Mouse (Mus musculus): ENCODE measurements around the gene Obscn. TPM values are rescaled to one million over a fixed set of nuclear protein-coding genes. Genes with fewer than 3 reads are reported as not detected.

Obscn gene
- total and polyA plus RNA-seq, 2 experiments from 2014 or later, result 107 to 245 TPM

DNA sequence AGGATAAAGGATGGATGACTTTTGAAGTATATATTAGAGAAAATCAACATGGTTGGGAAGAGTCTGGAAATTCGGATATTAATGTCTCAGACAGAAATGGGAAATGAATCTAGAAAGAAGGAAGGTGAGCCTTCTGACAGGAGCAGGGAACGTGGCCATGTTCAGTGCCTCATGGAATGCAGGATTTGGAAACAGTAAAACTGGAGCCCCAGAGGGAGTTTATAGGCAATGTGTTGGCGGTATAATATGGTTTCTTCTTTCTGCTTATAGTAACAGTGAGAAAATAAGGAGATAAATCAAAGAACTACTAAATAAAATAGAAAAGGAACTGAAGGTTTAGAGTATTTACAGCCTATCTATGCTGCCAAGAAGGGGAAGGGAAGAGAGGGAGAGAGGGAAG, 78.2 kb downstream of the Obscn start:
- no peak overlapping the region for H3K4me3 ChIP-seq (ENCODE audit: low read depth, low read length)
- H3K27ac ChIP-seq (ENCODE audit: low read depth), result no peak overlapping the region
- TF ChIP-seq EP300 (IDR thresholded peaks at IDR 0.05; ENCODE audit: low read depth) (no peak), CTCF (IDR thresholded peaks at IDR 0.05; ENCODE audit: low read depth) (no peak)
- H3K36me3 ChIP-seq (replicated peaks; ENCODE audit: control insufficient read depth, insufficient read depth, low read length), result peaks cover 63% of the 10 kb centered on the region
- no peaks in the 10 kb centered on the region for H3K27me3 ChIP-seq (ENCODE audit: control insufficient read depth, insufficient read depth, low read length)
- no peak overlapping the region for H3K4me2 ChIP-seq (ENCODE audit: low read depth, low read length)
- ATAC-seq (ENCODE audit: insufficient read depth, low read depth) (no peak), DNase-seq (ENCODE audit: low spot score) (no peak)
- no peaks in the 10 kb centered on the region for H3K4me1 ChIP-seq (ENCODE audit: control insufficient read depth, insufficient read depth)
- no peaks in the 10 kb centered on the region for H3K9me3 ChIP-seq (replicated peaks; ENCODE audit: control insufficient read depth, low read length)
- H3K9ac ChIP-seq (replicated peaks; ENCODE audit: low read depth, low read length), result no peak overlapping the region
- WGBS, result 72% methylated on average over 3 of the region's 3 CpGs

DNA sequence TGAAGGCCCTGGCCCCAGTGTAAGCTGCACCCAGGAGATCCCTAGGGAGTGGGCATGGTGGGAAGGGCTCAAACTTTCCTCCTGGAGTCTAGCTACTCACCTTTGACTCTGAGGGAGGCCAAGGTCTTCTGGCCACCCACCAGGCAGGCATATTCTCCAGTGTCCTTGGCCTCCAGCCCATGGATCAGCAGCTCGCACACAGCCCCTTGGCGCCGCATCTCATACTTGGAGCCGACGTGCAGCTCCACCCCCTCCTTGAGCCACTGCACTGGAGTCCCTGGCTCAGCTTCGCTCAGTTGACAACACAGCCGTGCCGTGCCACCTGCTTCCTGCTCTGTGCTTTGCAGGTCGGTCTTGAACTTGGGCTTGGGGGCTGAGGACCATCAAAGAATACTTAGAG, 85.2 kb downstream of the Obscn start:
- 76% methylated on average over 9 of the region's 9 CpGs for WGBS
- no peaks in the 10 kb centered on the region for H3K27me3 ChIP-seq (ENCODE audit: control insufficient read depth, insufficient read depth, low read length)
- no peak for ATAC-seq (ENCODE audit: insufficient read depth, low read depth)

GRCm38 (mm10) chr11:59044703-59045330, 91.4 kb downstream of the Obscn start:
- H3K4me1 ChIP-seq (ENCODE audit: control insufficient read depth, insufficient read depth), result no peaks in the 10 kb centered on the region
- no peak overlapping the region for H3K4me2 ChIP-seq (ENCODE audit: low read depth, low read length)
- peaks cover 68% of the 10 kb centered on the region for H3K36me3 ChIP-seq (replicated peaks; ENCODE audit: control insufficient read depth, insufficient read depth, low read length)
- DNase-seq (ENCODE audit: low spot score) (peak; percentile 29), ATAC-seq (ENCODE audit: insufficient read depth, low read depth) (peak; percentile 75)
- no peaks in the 10 kb centered on the region for H3K27me3 ChIP-seq (ENCODE audit: control insufficient read depth, insufficient read depth, low read length)
- no peak overlapping the region for H3K4me3 ChIP-seq (ENCODE audit: low read depth, low read length)
- no peak overlapping the region for H3K27ac ChIP-seq (ENCODE audit: low read depth)
- TF ChIP-seq EP300 (IDR thresholded peaks at IDR 0.05; ENCODE audit: low read depth) (no peak), CTCF (IDR thresholded peaks at IDR 0.05; ENCODE audit: low read depth) (no peak)
- WGBS, result 75% methylated on average over 15 of the region's 15 CpGs
- H3K9ac ChIP-seq (replicated peaks; ENCODE audit: low read depth, low read length), result no peak overlapping the region
- H3K9me3 ChIP-seq (replicated peaks; ENCODE audit: control insufficient read depth, low read length), result no peaks in the 10 kb centered on the region

More for the DNA sequence above, 85.2 kb downstream of the Obscn start:
- Histone ChIP-seq H3K4me1 (ENCODE audit: control insufficient read depth, insufficient read depth) (no peaks in the 10 kb centered on the region), H3K4me3 (ENCODE audit: low read depth, low read length) (no peak overlapping the region), H3K4me2 (ENCODE audit: low read depth, low read length) (no peak overlapping the region), H3K27ac (ENCODE audit: low read depth) (no peak overlapping the region), H3K9ac (replicated peaks; ENCODE audit: low read depth, low read length) (no peak overlapping the region), H3K36me3 (replicated peaks; ENCODE audit: control insufficient read depth, insufficient read depth, low read length) (peaks cover 69% of the 10 kb centered on the region), H3K9me3 (replicated peaks; ENCODE audit: control insufficient read depth, low read length) (no peaks in the 10 kb centered on the region)
- TF ChIP-seq EP300 (IDR thresholded peaks at IDR 0.05; ENCODE audit: low read depth) (no peak), CTCF (IDR thresholded peaks at IDR 0.05; ENCODE audit: low read depth) (no peak)
- DNase-seq (ENCODE audit: low spot score), result no peak

DNA sequence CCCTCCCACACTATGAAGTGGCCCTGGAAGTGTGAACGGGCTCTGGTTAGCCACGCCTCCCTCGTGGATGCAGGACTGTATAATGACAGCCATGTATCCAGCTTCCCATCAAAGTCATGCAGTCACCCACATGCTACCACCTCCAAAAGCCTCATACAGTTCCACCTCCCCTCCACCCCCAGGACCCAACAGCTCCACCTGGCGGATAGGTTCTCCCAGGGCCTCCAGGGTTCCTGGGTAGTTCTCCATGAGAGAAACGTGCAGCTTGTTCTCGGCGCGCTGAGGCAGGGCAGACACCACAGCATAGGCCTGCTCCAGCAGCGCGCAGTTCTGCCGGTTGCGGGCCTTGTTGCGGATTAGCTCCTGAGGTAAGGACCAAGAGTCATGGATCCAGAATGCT, 107.2 kb downstream of the Obscn start:
- Histone ChIP-seq H3K27ac (ENCODE audit: low read depth) (no peak overlapping the region), H3K27me3 (ENCODE audit: control insufficient read depth, insufficient read depth, low read length) (no peaks in the 10 kb centered on the region), H3K9me3 (replicated peaks; ENCODE audit: control insufficient read depth, low read length) (no peaks in the 10 kb centered on the region), H3K4me3 (ENCODE audit: low read depth, low read length) (no peak overlapping the region), H3K4me1 (ENCODE audit: control insufficient read depth, insufficient read depth) (no peaks in the 10 kb centered on the region), H3K4me2 (ENCODE audit: low read depth, low read length) (no peak overlapping the region), H3K9ac (replicated peaks; ENCODE audit: low read depth, low read length) (no peak overlapping the region), H3K36me3 (replicated peaks; ENCODE audit: control insufficient read depth, insufficient read depth, low read length) (peaks cover 98% of the 10 kb centered on the region)
- no peak; the same call in 1 of the 2 replicates for TF ChIP-seq CTCF (IDR thresholded peaks at IDR 0.05; ENCODE audit: low read depth)
- TF ChIP-seq EP300 (IDR thresholded peaks at IDR 0.05; ENCODE audit: low read depth), result no peak
- ATAC-seq (ENCODE audit: insufficient read depth, low read depth) (no peak), DNase-seq (ENCODE audit: low spot score) (no peak)
- 85% methylated on average over 13 of the region's 13 CpGs for WGBS

DNA sequence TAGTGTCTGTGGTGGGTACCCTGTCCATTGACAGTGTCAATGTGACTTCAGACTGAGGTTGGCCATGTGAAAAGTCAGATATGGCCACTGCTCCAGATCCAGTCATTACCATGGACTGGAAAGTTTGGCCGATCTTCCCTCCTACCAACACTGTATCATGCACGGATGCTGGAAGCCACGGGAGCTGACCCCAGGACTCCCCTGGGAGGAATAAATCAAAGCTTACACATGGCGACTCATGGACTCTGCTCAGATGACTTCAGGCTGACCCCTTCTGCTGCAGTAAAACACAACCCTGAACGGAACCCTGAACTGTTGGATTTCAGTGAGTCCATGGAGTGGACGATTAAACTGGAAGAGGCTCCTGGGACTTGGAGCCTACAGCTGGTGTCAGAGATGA, 109.8 kb downstream of the Obscn start:
- 71% methylated on average over 6 of the region's 6 CpGs for WGBS

GRCm38 (mm10) chr11:59015052-59015451, 121.2 kb downstream of the Obscn start:
- Histone ChIP-seq H3K9me3 (replicated peaks; ENCODE audit: control insufficient read depth, low read length) (no peaks in the 10 kb centered on the region), H3K36me3 (replicated peaks; ENCODE audit: control insufficient read depth, insufficient read depth, low read length) (peaks cover 32% of the 10 kb centered on the region), H3K4me1 (ENCODE audit: control insufficient read depth, insufficient read depth) (0 out of 2 replicates have a peak, but pooled peaks cover 5% of the 10 kb centered on the region), H3K27ac (ENCODE audit: low read depth) (no peak overlapping the region), H3K4me3 (ENCODE audit: low read depth, low read length) (no peak overlapping the region), H3K4me2 (ENCODE audit: low read depth, low read length) (no peak overlapping the region), H3K9ac (replicated peaks; ENCODE audit: low read depth, low read length) (no peak overlapping the region), H3K27me3 (ENCODE audit: control insufficient read depth, insufficient read depth, low read length) (no peaks in the 10 kb centered on the region)
- TF ChIP-seq EP300 (IDR thresholded peaks at IDR 0.05; ENCODE audit: low read depth) (no peak), CTCF (IDR thresholded peaks at IDR 0.05; ENCODE audit: low read depth) (peak; percentile 53)
- WGBS, result 46% methylated on average over 9 of the region's 9 CpGs
- no peak for DNase-seq (ENCODE audit: low spot score)
- peak; percentile 13; the same call in 1 of the 2 replicates for ATAC-seq (ENCODE audit: insufficient read depth, low read depth)

More for the DNA sequence above, 109.8 kb downstream of the Obscn start:
- peaks cover 88% of the 10 kb centered on the region for H3K36me3 ChIP-seq (replicated peaks; ENCODE audit: control insufficient read depth, insufficient read depth, low read length)
- ATAC-seq (ENCODE audit: insufficient read depth, low read depth), result no peak
- H3K4me3 ChIP-seq (ENCODE audit: low read depth, low read length), result no peak overlapping the region
- H3K4me2 ChIP-seq (ENCODE audit: low read depth, low read length), result no peak overlapping the region
- H3K27ac ChIP-seq (ENCODE audit: low read depth), result no peak overlapping the region
- DNase-seq (ENCODE audit: low spot score), result no peak
- H3K4me1 ChIP-seq (ENCODE audit: control insufficient read depth, insufficient read depth), result no peaks in the 10 kb centered on the region
- no peak for TF ChIP-seq EP300 (IDR thresholded peaks at IDR 0.05; ENCODE audit: low read depth)
- no peak overlapping the region for H3K9ac ChIP-seq (replicated peaks; ENCODE audit: low read depth, low read length)
- H3K9me3 ChIP-seq (replicated peaks; ENCODE audit: control insufficient read depth, low read length), result no peaks in the 10 kb centered on the region
- no peaks in the 10 kb centered on the region for H3K27me3 ChIP-seq (ENCODE audit: control insufficient read depth, insufficient read depth, low read length)

Measured in heart, postnatal 0 days (tissue).